Comparison of ENCODE assay signal across 32 mouse cellular contexts in the genomic region with DNA sequence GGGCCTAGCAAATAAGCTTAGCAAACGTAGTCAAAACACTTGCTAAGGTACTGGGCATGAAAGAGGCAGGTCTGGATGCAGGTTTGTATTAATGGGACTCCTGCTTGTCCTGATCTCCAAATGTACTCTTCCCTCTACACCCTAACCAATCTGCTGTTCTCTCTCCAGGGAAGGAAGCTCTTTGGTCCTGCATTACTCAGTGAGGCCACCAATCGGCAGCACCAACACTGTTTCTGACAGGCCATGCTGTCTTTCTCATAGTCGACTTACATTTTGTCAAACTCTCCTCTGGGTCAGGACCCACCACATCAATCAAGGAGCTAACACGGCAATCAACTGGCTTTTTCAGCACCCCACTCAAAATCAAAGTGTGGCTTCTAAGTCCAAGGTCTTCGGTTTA. TPM values are rescaled to one million over a fixed set of nuclear protein-coding genes. Genes with fewer than 3 reads are reported as not detected.
A peak's percentile ranks its signal among the peaks of the same experiment; 100 is the strongest.
DNase-seq lines count a peak whose midpoint lies in the region; ATAC-seq and TF ChIP-seq lines count a peak whose summit lies in the region.
"Had no signal": no experiment of that assay in that cellular context is flagged by ENCODE, and none has a peak within 500 bp of the region (broad histone marks: within the 10 kb centered on the region; RNA-seq: fewer than 3 reads in every experiment).

No protein-coding gene starts in this region.

- no peaks in the 10 kb centered on the region for H3K27me3 ChIP-seq in liver, embryonic 14.5 days (ENCODE audit: control insufficient read depth, insufficient read depth, low read length)
- no peaks in the 10 kb centered on the region for H3K27me3 ChIP-seq in liver, embryonic 11.5 days (replicated peaks; ENCODE audit: control insufficient read depth, insufficient read depth, low read length)
- H3K27me3 ChIP-seq in E14TG2a.4 (ENCODE audit: insufficient read depth, low read length): no peaks in the 10 kb centered on the region
- H3K27me3 ChIP-seq: CH12.LX; embryonic facial prominence, embryonic 12.5 days; forebrain, embryonic 15.5 days; heart, embryonic 13.5 days; liver, embryonic 13.5 days; megakaryocyte, embryonic 14.5 days had no signal

- no peak overlapping the region for H3K4me2 ChIP-seq in liver, embryonic 14.5 days (ENCODE audit: low read depth)
- no peak overlapping the region for H3K4me2 ChIP-seq in liver, embryonic 11.5 days
- H3K4me2 ChIP-seq: embryonic facial prominence, embryonic 12.5 days; forebrain, embryonic 15.5 days; heart, embryonic 13.5 days; hindbrain, embryonic 14.5 days; liver, embryonic 13.5 days; lung, embryonic 14.5 days had no signal

- no peak for DNase-seq in liver, embryonic 14.5 days (ENCODE audit: low read depth in 3 of 3, low spot score in 3 of 3)
- no peak for DNase-seq in liver, embryonic 11.5 days (ENCODE audit: low spot score)
- DNase-seq in ES-CJ7 (ENCODE audit: low read depth, low spot score): peak; percentile 59
- no peak for DNase-seq in neural tube, embryonic 10.5 days (ENCODE audit: extremely low spot score, low spot score)
- no peak for DNase-seq in c-Kit-positive CD71-positive TER-119-positive erythroid progenitor cells, embryonic 14.5 days (ENCODE audit: low spot score)
- DNase-seq: adrenal gland, postnatal 10 days; cerebellum, adult 11-12 months; cerebellum, adult 9-11 months; embryo, embryonic 11 days; gastrocnemius, postnatal 36 days; heart, adult 18-20 months; heart, postnatal 10 days; kidney, adult 8-10 months; kidney, postnatal 10 days; layer of hippocampus, adult 9-11 months; liver, embryonic 13.5 days; lung, embryonic 14.5 days; midbrain, embryonic 14.5 days; right cerebral cortex, adult 18-20 months; spleen, adult 18-20 months; thymus, adult 18-20 months; thymus, postnatal 25 days had no signal

- no peak overlapping the region for H3K9ac ChIP-seq in liver, embryonic 14.5 days (replicated peaks)
- no peak overlapping the region for H3K9ac ChIP-seq in liver, embryonic 11.5 days (ENCODE audit: low read depth, low read length)
- H3K9ac ChIP-seq: embryonic facial prominence, embryonic 12.5 days; forebrain, embryonic 15.5 days; heart, embryonic 13.5 days; hindbrain, embryonic 14.5 days; liver, embryonic 13.5 days; lung, embryonic 14.5 days had no signal

- no peak for ATAC-seq in liver, embryonic 14.5 days (ENCODE audit: insufficient read depth)
- no peak for ATAC-seq in liver, embryonic 11.5 days (replicated peaks; ENCODE audit: low FRiP score)
- ATAC-seq in megakaryocyte-erythroid progenitor cell, adult 5-6 weeks (replicated peaks; ENCODE audit: low FRiP score, low TSS enrichment, poor library complexity, severe bottlenecking): 0 out of 2 replicates have a peak, but pooled peaks have one; percentile 50
- ATAC-seq: forebrain, embryonic 15.5 days; inflammation-experienced regulatory T-cells, adult 6 months had no signal

- no peak overlapping the region for H3K27ac ChIP-seq in liver, embryonic 14.5 days
- no peak overlapping the region for H3K27ac ChIP-seq in liver, embryonic 11.5 days (ENCODE audit: low read depth, low read length)
- H3K27ac ChIP-seq: embryonic facial prominence, embryonic 12.5 days; forebrain, embryonic 10.5 days; forebrain, embryonic 15.5 days; heart, embryonic 13.5 days; hindbrain, embryonic 14.5 days; liver, embryonic 13.5 days had no signal

- TF ChIP-seq CTCF in liver, embryonic 14.5 days (IDR thresholded peaks at IDR 0.05; ENCODE audit: low read depth): peak; percentile 43
- peak; percentile 39 for TF ChIP-seq CTCF in E14TG2a.4 (conservative IDR thresholded peaks at IDR 0.05; ENCODE audit: low read length)

- WGBS in liver, embryonic 14.5 days (ENCODE audit: insufficient replicate concordance): 72% methylated on average over 5 of the region's 5 CpGs
- 73% methylated on average over 5 of the region's 5 CpGs for WGBS in liver, embryonic 11.5 days

- H3K4me3 ChIP-seq in liver, embryonic 14.5 days (ENCODE audit: insufficient read depth in 1 of 2, low read depth in 2 of 2, low read length in 2 of 2): no peak overlapping the region
- no peak overlapping the region for H3K4me3 ChIP-seq in liver, embryonic 11.5 days (ENCODE audit: low read depth, low read length)
- H3K4me3 ChIP-seq in E14TG2a.4 (replicated peaks; ENCODE audit: low read length): no peak overlapping the region
- H3K4me3 ChIP-seq: embryonic facial prominence, embryonic 12.5 days; forebrain, embryonic 10.5 days; forebrain, embryonic 15.5 days; heart, embryonic 13.5 days; liver, embryonic 13.5 days; megakaryocyte, embryonic 14.5 days had no signal

- TF ChIP-seq EP300 in liver, embryonic 14.5 days (IDR thresholded peaks at IDR 0.05; ENCODE audit: low read depth): no peak

- H3K36me3 ChIP-seq in liver, embryonic 14.5 days (replicated peaks; ENCODE audit: control insufficient read depth, insufficient read depth, low read depth): peaks cover 6% of the 10 kb centered on the region
- peaks cover 6% of the 10 kb centered on the region; the same call in 1 of the 2 replicates for H3K36me3 ChIP-seq in liver, embryonic 11.5 days (ENCODE audit: control insufficient read depth, insufficient read depth, low read length)
- H3K36me3 ChIP-seq in E14TG2a.4 (ENCODE audit: insufficient read depth, low read length): peaks cover 84% of the 10 kb centered on the region
- H3K36me3 ChIP-seq: forebrain, embryonic 15.5 days had no signal

- H3K4me1 ChIP-seq in liver, embryonic 14.5 days (replicated peaks; ENCODE audit: control insufficient read depth in 2 of 2, insufficient read depth in 2 of 2, low read length in 1 of 2): peaks cover 5 to 8% of the 10 kb centered on the region in 2 experiments; a peak in 3 of 4 replicates
- peaks cover 4% of the 10 kb centered on the region; the same call in 1 of the 2 replicates for H3K4me1 ChIP-seq in liver, embryonic 11.5 days (replicated peaks; ENCODE audit: control insufficient read depth, insufficient read depth, low read length)
- H3K4me1 ChIP-seq in E14TG2a.4 (replicated peaks; ENCODE audit: low read depth, low read length): peaks cover 71% of the 10 kb centered on the region

- no peaks in the 10 kb centered on the region for H3K9me3 ChIP-seq in liver, embryonic 14.5 days (ENCODE audit: control insufficient read depth, low read length)
- H3K9me3 ChIP-seq in liver, embryonic 11.5 days (ENCODE audit: control insufficient read depth, low read length): no peaks in the 10 kb centered on the region
- no peaks in the 10 kb centered on the region for H3K9me3 ChIP-seq in E14TG2a.4 (ENCODE audit: low read length)
- H3K9me3 ChIP-seq: embryonic facial prominence, embryonic 12.5 days; forebrain, embryonic 10.5 days; forebrain, embryonic 15.5 days; heart, embryonic 13.5 days; liver, embryonic 13.5 days; megakaryocyte, embryonic 14.5 days had no signal

RNA-seq across cellular contexts. Expression of gene Lrpprc, which starts 5.4 kb away (rescaled TPM):
- 11.7 and 23.7 TPM in 2 replicates for polyA plus RNA-seq in liver, embryonic 14.5 days (2012; rRNA removed)
- 31.8 and 37.4 TPM in 2 replicates for polyA plus RNA-seq in liver, embryonic 14.5 days (2014; fragmentation: Nextera tagmentation; extraction: Ambion mirVana)
- 84.9 and 97.9 TPM in 2 replicates for polyA plus RNA-seq in liver, embryonic 11.5 days (2014; fragmentation: Nextera tagmentation; extraction: Ambion mirVana)
- 63.8 and 67.3 TPM in 2 replicates for total RNA-seq in megakaryocyte-erythroid progenitor cell, adult 5-6 weeks (2014; fragmentation: Nextera tagmentation)
- 115 TPM in 2 replicates for total RNA-seq in megakaryocyte-erythroid progenitor cell, adult 5-6 weeks (2017)
